30 mouse cellular contexts compared by ENCODE assay signal in the genomic region with DNA sequence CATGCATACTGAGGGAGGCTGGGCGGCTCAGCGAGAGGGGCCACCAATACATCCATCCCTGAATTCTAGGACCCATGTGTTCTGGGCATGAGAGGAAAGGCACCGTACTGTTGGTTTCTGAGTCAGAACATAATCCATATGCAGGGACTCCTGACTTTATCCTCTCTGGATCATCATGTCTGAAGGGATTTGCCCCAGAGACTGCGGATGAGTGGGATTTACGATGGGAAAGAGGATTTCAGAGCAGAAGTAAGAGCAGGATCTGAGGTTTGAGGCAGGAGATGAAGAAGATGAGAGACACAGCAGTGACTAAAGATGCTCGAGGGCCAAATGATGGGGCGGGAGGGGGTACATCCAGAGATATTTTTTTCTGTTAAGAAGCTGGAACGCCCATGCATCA. TPM values are rescaled to one million over a fixed set of nuclear protein-coding genes. Genes with fewer than 3 reads are reported as not detected.
"Had no signal": no experiment of that assay in that cellular context is flagged by ENCODE, and none has a peak within 500 bp of the region (broad histone marks: within the 10 kb centered on the region; RNA-seq: fewer than 3 reads in every experiment).

No protein-coding gene starts in this region.

- DNase-seq: gastrocnemius, adult 2 months; gastrocnemius, postnatal 10 days; gastrocnemius, postnatal 25 days; heart, adult 18-20 months; heart, postnatal 10 days; heart, postnatal 4 days; kidney, adult 11 months; kidney, adult 2 months; kidney, adult 9 months; kidney, postnatal 10 days; kidney, postnatal 25 days; kidney, postnatal 4 days; liver; liver, embryonic 13.5 days had no signal

- H3K27me3 ChIP-seq: heart, embryonic 12.5 days; hindbrain, embryonic 13.5 days; hindbrain, embryonic 15.5 days; limb, embryonic 12.5 days; liver, embryonic 13.5 days had no signal

- H3K9ac ChIP-seq: heart, embryonic 12.5 days; hindbrain, embryonic 13.5 days; hindbrain, embryonic 15.5 days; limb, embryonic 12.5 days; liver, embryonic 13.5 days had no signal

- H3K27ac ChIP-seq: gastrocnemius, adult 2 months; heart, embryonic 10.5 days; hindbrain, embryonic 10.5 days; hindbrain, embryonic 13.5 days; hindbrain, embryonic 15.5 days; hindbrain, postnatal 0 days; left cerebral cortex, adult 2 months; limb, embryonic 10.5 days; limb, embryonic 12.5 days; liver, embryonic 13.5 days had no signal

- H3K9me3 ChIP-seq: heart, embryonic 10.5 days; hindbrain, embryonic 10.5 days; hindbrain, embryonic 15.5 days; limb, embryonic 10.5 days; liver, embryonic 13.5 days had no signal

- H3K4me2 ChIP-seq: heart, embryonic 12.5 days; hindbrain, embryonic 13.5 days; hindbrain, embryonic 15.5 days; limb, embryonic 12.5 days; liver, embryonic 11.5 days; liver, embryonic 13.5 days had no signal

- H3K36me3 ChIP-seq: heart, embryonic 10.5 days; heart, embryonic 12.5 days; hindbrain, embryonic 10.5 days; hindbrain, embryonic 13.5 days; hindbrain, embryonic 15.5 days; limb, embryonic 10.5 days; limb, embryonic 12.5 days; liver, embryonic 13.5 days had no signal

- ATAC-seq: hindbrain, postnatal 0 days; intestine, embryonic 16.5 days had no signal

- H3K4me1 ChIP-seq: hindbrain, embryonic 10.5 days; hindbrain, embryonic 13.5 days; hindbrain, embryonic 15.5 days; limb, embryonic 10.5 days; limb, embryonic 12.5 days; liver, embryonic 13.5 days had no signal

- H3K4me3 ChIP-seq: gastrocnemius, adult 2 months; heart, embryonic 10.5 days; heart, embryonic 12.5 days; hindbrain, embryonic 10.5 days; hindbrain, embryonic 13.5 days; hindbrain, embryonic 15.5 days; left cerebral cortex, adult 2 months; limb, embryonic 10.5 days; limb, embryonic 12.5 days; liver, embryonic 13.5 days had no signal

RNA-seq across cellular contexts. Expression of gene Npcd, which starts 39.5 kb away (rescaled TPM):
- total RNA-seq: granulocyte monocyte progenitor cell, adult 5-6 weeks had no signal
- polyA plus RNA-seq: heart, embryonic 10.5 days; heart, embryonic 12.5 days; heart, embryonic 14.5 days; heart, embryonic 16.5 days; intestine, embryonic 14.5 days; intestine, embryonic 16.5 days; kidney, adult 2 months; kidney, embryonic 16.5 days; limb, embryonic 10.5 days; limb, embryonic 12.5 days; liver, embryonic 11.5 days; liver, embryonic 13.5 days had no signal
